Mouse (Mus musculus): ENCODE results near the gene Mdh1b. TPM values are rescaled to one million over a fixed set of nuclear protein-coding genes. Genes with fewer than 3 reads are reported as not detected.

Gene Mdh1b
- polyA plus RNA-seq, 1 experiment from 2014 or later = not detected

GRCm38 (mm10) chr1:63756005-63756404 is 25.9 kb upstream of the Mdh1b start:
- ATAC-seq (ENCODE audit: low FRiP score, low TSS enrichment) = no peak
- Histone ChIP-seq H3K4me1 (ENCODE audit: control insufficient read depth, insufficient read depth, low read length) (no peaks in the 10 kb centered on the region), H3K4me3 (ENCODE audit: low read length) (no peak overlapping the region), H3K9me3 (ENCODE audit: control insufficient read depth, low read length) (no peaks in the 10 kb centered on the region), H3K27me3 (ENCODE audit: control insufficient read depth, insufficient read depth, low read length) (no peaks in the 10 kb centered on the region), H3K4me2 (replicated peaks; ENCODE audit: low read depth, low read length) (no peak overlapping the region), H3K27ac (ENCODE audit: low read depth, low read length) (no peak overlapping the region), H3K36me3 (ENCODE audit: control insufficient read depth, insufficient read depth, low read length) (peaks cover 17% of the 10 kb centered on the region), H3K9ac (ENCODE audit: low read depth, low read length) (no peak overlapping the region)
- WGBS = 71% methylated on average over 2 of the region's 2 CpGs

GRCm38 (mm10) chr1:63729796-63730195 is 322 bp downstream of the Mdh1b start:
- no peaks in the 10 kb centered on the region for H3K9me3 ChIP-seq (ENCODE audit: control insufficient read depth, low read length)
- H3K27me3 ChIP-seq (ENCODE audit: control insufficient read depth, insufficient read depth, low read length) = no peaks in the 10 kb centered on the region
- WGBS = 45% methylated on average over 8 of the region's 8 CpGs
- peaks cover 4% of the 10 kb centered on the region for H3K4me1 ChIP-seq (ENCODE audit: control insufficient read depth, insufficient read depth, low read length)
- no peaks in the 10 kb centered on the region for H3K36me3 ChIP-seq (ENCODE audit: control insufficient read depth, insufficient read depth, low read length)
- peak overlapping the region; percentile 75 for H3K4me3 ChIP-seq (ENCODE audit: low read length)
- ATAC-seq (ENCODE audit: low FRiP score, low TSS enrichment) = no peak; the same call in 1 of the 2 replicates
- H3K27ac ChIP-seq (ENCODE audit: low read depth, low read length) = no peak overlapping the region
- H3K9ac ChIP-seq (ENCODE audit: low read depth, low read length) = peak overlapping the region; percentile 71; the same call in 1 of the 2 replicates
- peak overlapping the region; percentile 59 for H3K4me2 ChIP-seq (replicated peaks; ENCODE audit: low read depth, low read length)

DNA sequence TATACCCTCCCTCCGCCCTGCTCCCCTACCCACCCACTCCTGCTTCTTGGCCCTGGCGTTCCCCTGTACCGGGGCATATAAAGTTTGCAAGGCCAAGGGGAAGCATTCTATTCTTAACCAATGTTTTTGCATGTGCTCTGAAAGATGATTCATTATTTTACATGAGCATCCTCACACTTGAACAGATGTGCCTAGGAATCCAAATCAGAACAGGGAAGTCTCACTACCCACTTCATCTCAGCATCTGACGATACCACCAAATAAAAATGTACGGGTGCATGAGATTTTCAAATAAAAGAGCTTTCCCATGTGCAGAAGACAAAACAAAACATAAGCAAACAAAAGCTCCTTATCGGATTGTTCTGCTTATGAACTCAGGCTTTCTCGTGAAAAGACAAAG is 10.0 kb downstream of the Mdh1b start:
- no peak overlapping the region for H3K4me3 ChIP-seq (ENCODE audit: low read length)
- H3K36me3 ChIP-seq (ENCODE audit: control insufficient read depth, insufficient read depth, low read length) = no peaks in the 10 kb centered on the region
- ATAC-seq (ENCODE audit: low FRiP score, low TSS enrichment) = no peak
- H3K27me3 ChIP-seq (ENCODE audit: control insufficient read depth, insufficient read depth, low read length) = no peaks in the 10 kb centered on the region
- H3K27ac ChIP-seq (ENCODE audit: low read depth, low read length) = no peak overlapping the region
- no peaks in the 10 kb centered on the region for H3K9me3 ChIP-seq (ENCODE audit: control insufficient read depth, low read length)
- H3K9ac ChIP-seq (ENCODE audit: low read depth, low read length) = no peak overlapping the region
- no peak overlapping the region for H3K4me2 ChIP-seq (replicated peaks; ENCODE audit: low read depth, low read length)
- no peaks in the 10 kb centered on the region for H3K4me1 ChIP-seq (ENCODE audit: control insufficient read depth, insufficient read depth, low read length)
- WGBS = 89% methylated on average over 7 of the region's 7 CpGs

GRCm38 (mm10) chr1:63708876-63709275 is 21.2 kb downstream of the Mdh1b start:
- no peak overlapping the region for H3K27ac ChIP-seq (ENCODE audit: low read depth, low read length)
- ATAC-seq (ENCODE audit: low FRiP score, low TSS enrichment) = no peak
- 75% methylated on average over 3 of the region's 3 CpGs for WGBS
- H3K9ac ChIP-seq (ENCODE audit: low read depth, low read length) = no peak overlapping the region
- H3K9me3 ChIP-seq (ENCODE audit: control insufficient read depth, low read length) = no peaks in the 10 kb centered on the region
- no peaks in the 10 kb centered on the region; the same call in 1 of the 2 replicates for H3K4me1 ChIP-seq (ENCODE audit: control insufficient read depth, insufficient read depth, low read length)
- H3K4me3 ChIP-seq (ENCODE audit: low read length) = no peak overlapping the region
- H3K4me2 ChIP-seq (replicated peaks; ENCODE audit: low read depth, low read length) = no peak overlapping the region
- H3K36me3 ChIP-seq (ENCODE audit: control insufficient read depth, insufficient read depth, low read length) = no peaks in the 10 kb centered on the region
- H3K27me3 ChIP-seq (ENCODE audit: control insufficient read depth, insufficient read depth, low read length) = no peaks in the 10 kb centered on the region

DNA sequence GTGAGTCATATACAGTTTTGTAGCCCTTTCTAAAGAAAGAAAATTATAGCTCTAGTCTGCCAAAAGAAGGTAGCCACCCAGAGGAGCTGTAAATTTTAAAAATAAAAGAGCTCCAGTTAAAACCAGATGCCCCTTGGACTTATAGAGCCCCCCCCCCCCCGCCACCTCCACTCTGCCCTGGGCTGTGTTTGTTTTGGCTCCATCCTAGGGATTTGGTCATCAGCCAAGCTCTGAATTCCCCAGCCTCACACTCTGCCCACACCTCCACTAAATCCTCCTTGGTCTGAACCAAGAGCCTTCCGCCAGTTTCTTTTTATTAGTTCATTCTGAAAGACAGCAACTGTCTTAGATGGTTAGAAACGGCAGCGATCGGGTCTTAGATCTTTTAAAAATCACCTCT is 24.4 kb downstream of the Mdh1b start:
- H3K27me3 ChIP-seq (ENCODE audit: control insufficient read depth, insufficient read depth, low read length) = no peaks in the 10 kb centered on the region
- no peak overlapping the region for H3K4me2 ChIP-seq (replicated peaks; ENCODE audit: low read depth, low read length)
- no peaks in the 10 kb centered on the region for H3K36me3 ChIP-seq (ENCODE audit: control insufficient read depth, insufficient read depth, low read length)
- no peaks in the 10 kb centered on the region; the same call in 1 of the 2 replicates for H3K4me1 ChIP-seq (ENCODE audit: control insufficient read depth, insufficient read depth, low read length)
- H3K9me3 ChIP-seq (ENCODE audit: control insufficient read depth, low read length) = no peaks in the 10 kb centered on the region
- 59% methylated on average over 5 of the region's 5 CpGs for WGBS
- ATAC-seq (ENCODE audit: low FRiP score, low TSS enrichment) = no peak
- H3K27ac ChIP-seq (ENCODE audit: low read depth, low read length) = no peak overlapping the region
- H3K9ac ChIP-seq (ENCODE audit: low read depth, low read length) = no peak overlapping the region
- H3K4me3 ChIP-seq (ENCODE audit: low read length) = no peak overlapping the region

DNA sequence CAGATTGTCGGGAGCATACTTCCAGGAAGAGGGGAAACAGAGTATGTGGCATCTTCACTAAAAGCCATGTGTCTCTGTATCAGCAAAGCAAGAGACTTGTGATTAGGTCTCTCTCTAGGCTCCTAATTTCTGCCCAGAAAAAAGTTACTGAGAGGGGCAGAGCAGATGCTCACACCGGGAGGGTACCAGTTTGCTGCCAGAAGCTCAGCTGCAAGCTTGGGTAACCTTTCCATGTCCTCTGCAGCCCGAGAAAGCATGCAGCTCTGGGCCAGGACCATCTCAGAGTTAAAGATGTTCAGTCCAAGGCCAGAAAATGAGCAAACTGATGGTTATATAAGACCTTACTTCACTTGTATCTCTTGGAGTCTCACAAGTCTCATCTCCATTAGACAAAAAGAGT is 33.3 kb downstream of the Mdh1b start:
- H3K9me3 ChIP-seq (ENCODE audit: control insufficient read depth, low read length) = no peaks in the 10 kb centered on the region
- no peak for ATAC-seq (ENCODE audit: low FRiP score, low TSS enrichment)
- no peak overlapping the region for H3K4me3 ChIP-seq (ENCODE audit: low read length)
- H3K4me2 ChIP-seq (replicated peaks; ENCODE audit: low read depth, low read length) = no peak overlapping the region
- H3K36me3 ChIP-seq (ENCODE audit: control insufficient read depth, insufficient read depth, low read length) = no peaks in the 10 kb centered on the region
- H3K9ac ChIP-seq (ENCODE audit: low read depth, low read length) = no peak overlapping the region
- H3K4me1 ChIP-seq (ENCODE audit: control insufficient read depth, insufficient read depth, low read length) = no peaks in the 10 kb centered on the region
- H3K27me3 ChIP-seq (ENCODE audit: control insufficient read depth, insufficient read depth, low read length) = no peaks in the 10 kb centered on the region
- 90% methylated on average over 3 of the region's 3 CpGs for WGBS
- H3K27ac ChIP-seq (ENCODE audit: low read depth, low read length) = no peak overlapping the region

- H3K4me2 ChIP-seq (replicated peaks; ENCODE audit: low read depth, low read length) = no peak within 1 kb of the TSS
- WGBS = 85% methylated on average over 4 of the region's 4 CpGs
- ATAC-seq (ENCODE audit: low FRiP score, low TSS enrichment) = no peak
- no peaks in the 10 kb centered on the region for H3K4me1 ChIP-seq (ENCODE audit: control insufficient read depth, insufficient read depth, low read length)
- H3K27me3 ChIP-seq (ENCODE audit: control insufficient read depth, insufficient read depth, low read length) = no peaks in the 10 kb centered on the region
- H3K9me3 ChIP-seq (ENCODE audit: control insufficient read depth, low read length) = no peaks in the 10 kb centered on the region
- no peak within 1 kb of the TSS for H3K4me3 ChIP-seq (ENCODE audit: low read length)
- no peaks in the 10 kb centered on the region for H3K36me3 ChIP-seq (ENCODE audit: control insufficient read depth, insufficient read depth, low read length)
- H3K9ac ChIP-seq (ENCODE audit: low read depth, low read length) = no peak within 1 kb of the TSS
- H3K27ac ChIP-seq (ENCODE audit: low read depth, low read length) = no peak within 1 kb of the TSS
Observed at GRCm38 (mm10) chr1:63686827-63687226, 43.3 kb downstream of the Mdh1b start, which contains the start of gene Dytn. TSS of gene Dytn (minus strand) at chr1:63686927.

GRCm38 (mm10) chr1:63675975-63676374 is 54.1 kb downstream of the Mdh1b start:
- H3K27ac ChIP-seq (ENCODE audit: low read depth, low read length) = no peak overlapping the region
- no peaks in the 10 kb centered on the region for H3K9me3 ChIP-seq (ENCODE audit: control insufficient read depth, low read length)
- H3K4me1 ChIP-seq (ENCODE audit: control insufficient read depth, insufficient read depth, low read length) = no peaks in the 10 kb centered on the region
- no peaks in the 10 kb centered on the region for H3K27me3 ChIP-seq (ENCODE audit: control insufficient read depth, insufficient read depth, low read length)
- H3K4me3 ChIP-seq (ENCODE audit: low read length) = no peak overlapping the region
- H3K9ac ChIP-seq (ENCODE audit: low read depth, low read length) = no peak overlapping the region
- no peak for ATAC-seq (ENCODE audit: low FRiP score, low TSS enrichment)
- H3K4me2 ChIP-seq (replicated peaks; ENCODE audit: low read depth, low read length) = no peak overlapping the region
- 84% methylated on average over 3 of the region's 3 CpGs for WGBS
- H3K36me3 ChIP-seq (ENCODE audit: control insufficient read depth, insufficient read depth, low read length) = no peaks in the 10 kb centered on the region

- H3K4me2 ChIP-seq (replicated peaks; ENCODE audit: low read depth, low read length) = no peak overlapping the region
- no peak for ATAC-seq (ENCODE audit: low FRiP score, low TSS enrichment)
Observed at GRCm38 (mm10) chr1:63668852-63669160, 61.3 kb downstream of the Mdh1b start.

More at GRCm38 (mm10) chr1:63668852-63669160, 61.3 kb downstream of the Mdh1b start:
- no peak overlapping the region for H3K4me3 ChIP-seq (ENCODE audit: low read length)
- no peaks in the 10 kb centered on the region for H3K9me3 ChIP-seq (ENCODE audit: control insufficient read depth, low read length)
- no peak overlapping the region for H3K9ac ChIP-seq (ENCODE audit: low read depth, low read length)
- H3K27me3 ChIP-seq (ENCODE audit: control insufficient read depth, insufficient read depth, low read length) = no peaks in the 10 kb centered on the region
- H3K27ac ChIP-seq (ENCODE audit: low read depth, low read length) = no peak overlapping the region
- no peaks in the 10 kb centered on the region for H3K36me3 ChIP-seq (ENCODE audit: control insufficient read depth, insufficient read depth, low read length)
- H3K4me1 ChIP-seq (ENCODE audit: control insufficient read depth, insufficient read depth, low read length) = no peaks in the 10 kb centered on the region
- 3% methylated on average over 3 of the region's 3 CpGs for WGBS

All from kidney, embryonic 14.5 days (tissue).